Mouse (Mus musculus): ENCODE data around the gene Espn.

DNA sequence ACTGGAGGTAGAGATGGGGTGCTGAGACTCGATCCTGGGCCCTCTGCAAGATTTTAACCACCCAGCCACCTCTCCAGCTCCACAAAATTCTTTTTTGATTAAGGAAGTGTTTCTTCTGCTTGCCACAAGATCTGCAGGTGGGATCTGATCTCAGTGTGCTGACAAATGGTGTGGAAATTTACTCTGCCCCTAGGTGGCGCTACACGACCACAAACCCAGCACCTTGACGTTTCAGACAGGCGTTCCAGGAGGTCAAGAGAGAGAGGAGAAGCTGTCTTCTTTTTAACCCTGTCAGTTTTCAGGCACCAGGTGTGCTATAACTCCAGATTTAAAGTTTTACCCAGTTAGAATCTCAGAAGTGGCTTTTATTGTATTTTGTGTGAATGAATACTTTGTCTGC, 20.9 kb upstream of the Espn start:
- TF ChIP-seq TCF12 (IDR thresholded peaks at IDR 0.05; ENCODE audit: low read depth, low read length) = no peak
- TF ChIP-seq CTCF (IDR thresholded peaks at IDR 0.05 in 2 of 3, conservative IDR thresholded peaks at IDR 0.05 in 1 of 3; ENCODE audit: control insufficient read depth in 1 of 3, insufficient read depth in 1 of 3, low read depth in 2 of 3, low read length in 3 of 3, poor library complexity in 1 of 3, severe bottlenecking in 1 of 3) = peak; percentile 86 to 99 (median 94)
- TF ChIP-seq RCOR1 (IDR thresholded peaks at IDR 0.05; ENCODE audit: low read depth, low read length) = no peak
- no peak for TF ChIP-seq ELF1 (IDR thresholded peaks at IDR 0.05; ENCODE audit: low read depth, low read length)
- TF ChIP-seq RAD21 (IDR thresholded peaks at IDR 0.05; ENCODE audit: low read depth, low read length) = no peak; the same call in none of the 2 replicates
- no peak for TF ChIP-seq EP300 (IDR thresholded peaks at IDR 0.05; ENCODE audit: low read depth in 1 of 2, low read length in 2 of 2)
- TF ChIP-seq CHD1 (IDR thresholded peaks at IDR 0.05; ENCODE audit: low read depth, low read length) = no peak
- TF ChIP-seq MAZ (IDR thresholded peaks at IDR 0.05; ENCODE audit: low read depth, low read length) = no peak
- no peak for TF ChIP-seq POLR2AphosphoS2 (IDR thresholded peaks at IDR 0.05; ENCODE audit: low read length)
- TF ChIP-seq MAX (IDR thresholded peaks at IDR 0.05; ENCODE audit: low read length) = no peak
- TF ChIP-seq GABPA (IDR thresholded peaks at IDR 0.05; ENCODE audit: low read depth, low read length) = no peak

Data from MEL (cell line).